Mouse (Mus musculus) fibroblast of lung, adult 2 months (primary cell): ENCODE data around the gene Cdh23.
A peak's percentile ranks its signal among the peaks of the same experiment; 100 is the strongest.

Source experiments
- DNase-seq: peaks from one replicate; pipeline ENCODE4 v3.0.0-alpha.2; 2011; ENCODE audit warnings: low read depth

The Cdh23 gene

DNA sequence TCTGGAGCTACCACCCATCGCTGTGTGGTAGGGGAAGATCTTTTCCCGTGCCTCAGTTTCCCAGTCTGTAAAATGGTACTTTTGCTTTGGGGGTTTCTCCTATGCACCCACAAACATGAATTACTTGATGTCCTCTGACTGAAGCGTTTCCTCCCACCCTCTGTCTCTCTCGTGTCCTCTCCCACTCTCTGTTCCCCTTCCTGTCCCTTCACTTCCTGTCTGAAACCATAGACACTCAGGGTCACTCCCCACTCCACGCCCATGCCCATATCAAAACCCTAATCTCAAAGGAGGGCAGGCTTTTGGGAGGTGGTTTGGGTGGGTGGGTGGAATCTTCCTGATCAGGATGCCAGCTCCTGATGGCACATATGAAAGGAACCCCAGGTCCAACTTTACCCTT lies 221.7 kb downstream of the Cdh23 start:
- DNase-seq, result no peak

DNA sequence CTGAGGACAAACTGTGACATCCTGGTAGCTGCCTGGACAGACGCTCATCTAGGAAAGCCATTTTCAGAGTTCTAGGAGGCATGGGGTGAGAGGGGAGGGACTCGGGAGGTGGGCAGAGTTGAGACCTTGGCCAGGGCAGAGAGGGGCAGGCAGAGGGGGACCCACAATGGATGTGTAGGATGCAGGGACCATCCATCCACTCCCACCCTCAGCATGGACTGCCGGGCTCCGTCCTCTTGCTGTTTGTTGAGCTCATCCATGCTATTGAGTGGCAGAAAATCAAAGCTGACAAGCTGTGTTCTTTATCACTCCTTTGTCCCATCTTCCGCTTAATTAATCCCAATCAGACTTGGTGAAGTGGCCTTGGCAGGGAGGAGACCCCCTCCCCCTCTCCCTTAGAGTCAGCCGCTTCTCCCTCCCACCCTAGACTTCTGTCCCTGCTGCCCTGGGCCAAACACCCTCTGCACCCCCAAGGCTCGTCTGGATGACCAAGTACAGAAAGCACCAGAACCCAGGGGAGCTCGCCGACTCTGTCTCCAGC lies 222.4 kb downstream of the Cdh23 start:
- DNase-seq, result no peak

DNA sequence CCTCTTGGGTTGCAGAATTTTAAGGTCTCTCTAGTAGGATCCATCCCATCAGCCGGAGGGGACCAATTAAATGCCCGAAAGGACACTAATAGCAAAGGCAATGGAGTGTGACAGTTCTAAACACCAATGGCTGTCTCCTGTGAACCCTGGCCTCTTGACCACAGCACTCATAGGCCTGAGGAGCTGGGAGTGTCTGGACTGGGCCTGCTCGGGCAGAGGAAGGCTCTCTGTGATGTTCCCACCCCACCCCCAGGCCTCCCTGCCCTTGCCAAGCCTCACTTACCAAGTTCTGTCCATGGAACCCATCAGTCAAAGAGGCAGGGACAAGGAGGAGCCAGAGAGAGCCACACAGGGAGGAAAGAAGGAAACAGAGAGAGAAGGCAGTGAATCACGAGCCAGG lies 228.5 kb downstream of the Cdh23 start:
- no peak for DNase-seq

DNA sequence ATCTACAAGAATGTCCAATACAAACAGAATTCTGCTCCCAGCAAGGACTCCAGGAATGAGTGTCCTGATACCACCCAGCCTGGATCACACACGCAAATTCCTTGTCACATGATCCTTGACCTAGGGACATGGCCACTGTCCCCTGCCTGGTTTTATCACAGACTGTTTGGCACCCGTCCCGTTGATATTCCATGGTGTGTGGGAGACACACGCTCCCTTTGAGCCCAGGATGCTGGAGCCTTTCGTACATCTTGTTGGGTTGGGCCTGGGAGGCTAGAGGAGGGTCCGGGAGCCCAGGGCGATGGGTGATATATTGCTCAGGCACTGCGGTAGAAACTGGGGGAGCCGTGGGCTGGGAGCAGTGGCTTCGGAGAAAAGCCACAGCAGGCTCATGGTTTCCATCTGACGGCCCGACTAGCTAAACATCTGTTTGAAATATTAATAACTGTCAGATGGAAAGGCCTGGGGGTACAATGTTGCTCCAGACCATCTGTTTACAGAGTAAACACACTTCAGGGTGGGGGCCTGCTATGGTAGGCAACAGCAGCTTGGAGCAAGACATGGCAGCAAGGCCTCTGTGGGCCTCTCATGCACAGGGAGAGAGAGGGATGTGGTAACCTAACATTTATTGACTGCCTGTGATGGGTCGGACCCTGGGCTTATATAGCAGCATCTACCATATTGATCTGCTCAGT lies 232.2 kb downstream of the Cdh23 start:
- DNase-seq, result no peak

DNA sequence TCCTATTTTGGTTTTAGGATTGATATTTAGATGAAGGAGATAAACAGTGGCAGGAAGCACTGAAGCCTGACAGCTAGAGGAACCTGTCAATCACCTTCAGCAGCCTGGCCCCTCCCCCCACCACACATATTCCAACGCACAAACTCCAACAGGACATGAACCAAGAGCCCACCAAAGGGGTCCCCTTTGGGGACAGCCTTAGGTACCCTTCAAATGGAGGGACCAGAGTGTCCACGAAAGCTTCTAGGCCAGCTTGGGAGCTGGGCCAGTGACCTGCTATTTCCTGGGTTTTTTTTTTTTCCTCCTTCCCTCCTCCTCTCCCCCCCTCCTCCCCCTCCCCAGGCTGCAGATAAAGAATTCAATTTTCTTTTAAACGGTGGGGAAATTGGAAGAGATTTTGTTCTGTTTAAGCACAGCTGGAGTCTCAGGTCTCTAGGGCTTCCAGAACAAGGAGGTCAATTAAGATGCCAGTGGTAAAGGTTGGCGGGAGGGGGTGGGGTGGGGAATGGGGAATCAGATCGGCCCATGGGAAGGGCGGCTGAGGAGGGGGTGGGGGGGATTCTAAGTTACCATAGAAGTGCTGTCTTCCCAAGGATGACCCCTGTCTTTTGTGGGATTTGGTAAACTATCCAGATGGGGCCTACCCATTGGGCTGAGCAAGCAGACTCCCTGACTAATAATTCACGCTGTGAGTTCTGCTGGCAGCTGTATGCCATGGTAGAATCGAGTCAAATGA lies 239.5 kb downstream of the Cdh23 start:
- no peak for DNase-seq

DNA sequence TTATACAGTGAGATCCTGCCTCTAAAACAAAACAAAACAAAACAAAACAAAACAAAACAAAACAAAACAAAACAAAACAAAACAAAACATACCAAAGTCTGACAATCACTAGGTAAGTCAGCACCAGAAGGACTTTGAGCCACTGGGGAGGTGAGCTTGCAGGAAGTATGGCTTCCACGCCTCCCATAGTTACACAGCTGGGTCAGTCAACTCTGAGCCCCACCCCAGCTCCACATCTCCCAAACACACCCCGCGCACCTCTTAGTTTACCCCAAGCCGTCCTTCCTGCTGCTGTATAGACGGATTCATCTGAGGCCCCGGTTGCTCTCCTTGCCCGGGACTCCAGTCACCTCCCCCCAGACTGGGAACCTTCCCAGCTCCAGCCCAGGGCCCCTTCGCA lies 241.1 kb downstream of the Cdh23 start:
- DNase-seq, result no peak

DNA sequence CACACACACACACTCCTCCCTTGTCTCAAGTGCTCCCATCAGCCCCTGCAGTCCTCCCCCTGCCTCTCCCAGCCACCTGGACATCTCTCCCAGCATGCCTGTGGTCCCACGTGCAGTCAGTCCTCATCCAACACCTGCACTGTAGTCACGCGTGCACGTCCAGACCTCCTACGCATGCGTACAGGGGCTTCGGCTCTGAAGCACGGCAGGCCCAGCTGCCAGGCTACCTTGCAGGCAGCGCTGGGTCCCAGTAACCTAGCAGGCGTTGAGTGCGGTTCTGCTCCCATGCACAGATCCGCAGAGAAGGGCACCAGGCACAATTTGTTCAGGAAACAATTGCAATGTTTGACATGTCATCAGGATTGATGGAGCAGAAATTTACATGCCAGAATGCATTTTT lies 249.1 kb downstream of the Cdh23 start:
- DNase-seq, result no peak

DNA sequence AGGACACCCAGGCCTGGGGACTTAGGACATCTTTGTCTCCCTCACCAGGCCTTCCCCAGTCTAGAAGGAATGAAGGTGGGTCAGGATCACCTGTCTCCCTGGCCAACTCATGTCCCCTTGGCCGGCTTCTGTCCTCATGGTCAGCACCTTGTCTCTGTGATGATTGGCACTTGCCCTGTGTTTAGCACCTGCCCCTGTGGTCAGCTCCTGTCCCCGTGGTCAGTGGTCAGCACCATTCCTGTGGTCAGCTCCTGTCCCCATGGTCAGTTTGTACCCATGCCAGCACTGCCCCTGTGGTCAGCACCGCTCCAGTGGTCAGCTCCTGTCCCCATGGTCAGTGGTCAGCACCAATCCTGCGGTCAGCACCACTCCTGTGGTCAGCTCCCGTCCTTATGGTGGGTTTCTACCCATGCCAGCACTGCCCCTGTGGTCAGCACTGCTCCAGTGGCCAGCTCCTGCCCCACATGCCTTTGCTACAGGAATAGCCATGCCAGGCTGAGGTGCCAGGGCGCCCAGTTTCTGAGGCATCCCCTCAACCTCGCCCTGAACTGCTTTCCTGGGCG lies 251.2 kb downstream of the Cdh23 start:
- no peak for DNase-seq

DNA sequence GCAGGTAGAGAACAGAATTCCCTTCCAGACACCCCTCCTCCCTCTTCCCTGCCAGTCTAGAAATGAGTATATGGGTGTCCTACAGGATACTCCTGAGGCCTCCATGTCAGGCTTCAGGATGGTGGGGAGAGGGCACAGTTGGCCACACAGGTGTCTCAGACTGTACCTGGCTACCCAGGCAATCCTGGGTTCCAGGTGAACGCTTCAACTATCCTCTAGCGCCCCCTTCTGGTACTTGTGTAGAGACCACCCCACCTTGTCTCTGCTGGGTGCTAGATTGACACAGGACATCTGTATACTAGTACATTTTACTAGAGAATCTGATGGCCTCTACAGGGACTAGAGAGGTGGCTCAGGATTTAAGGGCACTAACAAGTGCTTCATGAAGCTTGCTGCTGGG lies 253.2 kb downstream of the Cdh23 start:
- no peak for DNase-seq

DNA sequence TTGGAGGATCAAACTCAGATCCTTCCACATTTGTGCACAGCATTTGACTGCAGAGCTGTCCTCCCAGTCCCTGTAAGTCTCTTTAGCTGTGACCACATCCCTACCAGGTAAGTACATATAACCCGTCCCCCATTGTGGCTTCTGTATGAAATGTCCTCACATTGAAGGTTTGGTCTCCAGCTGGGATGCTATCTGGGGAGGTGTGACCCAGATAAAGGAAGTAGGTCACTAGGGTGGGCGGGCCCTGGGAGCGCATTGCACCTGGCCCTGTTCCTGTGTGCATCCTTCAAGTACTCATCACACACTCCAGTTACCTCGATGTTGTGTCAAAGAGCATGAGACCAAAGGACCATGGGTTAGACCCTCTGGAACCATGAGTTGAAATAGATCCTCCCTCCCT lies 254.0 kb downstream of the Cdh23 start:
- no peak for DNase-seq

DNA sequence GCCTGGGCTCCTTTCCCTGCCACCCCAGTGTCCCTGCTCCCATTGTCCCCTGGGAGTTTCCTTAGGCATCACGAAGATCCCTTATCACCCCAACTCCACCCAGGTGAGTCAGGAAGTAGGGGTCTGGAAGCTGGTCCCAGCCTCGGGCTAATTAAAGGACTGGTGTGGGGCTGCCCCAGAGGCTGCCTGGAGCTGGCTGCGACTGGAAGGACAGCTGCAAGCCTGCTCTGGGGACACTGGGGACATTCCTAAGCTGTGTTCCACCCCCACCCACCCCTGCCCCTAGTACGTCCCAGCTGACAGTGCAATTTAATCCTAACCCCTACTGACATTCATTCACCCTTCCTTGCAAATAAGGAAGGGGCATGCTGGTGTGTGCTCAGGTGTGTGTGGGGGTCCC lies 263.6 kb downstream of the Cdh23 start:
- no peak for DNase-seq

DNA sequence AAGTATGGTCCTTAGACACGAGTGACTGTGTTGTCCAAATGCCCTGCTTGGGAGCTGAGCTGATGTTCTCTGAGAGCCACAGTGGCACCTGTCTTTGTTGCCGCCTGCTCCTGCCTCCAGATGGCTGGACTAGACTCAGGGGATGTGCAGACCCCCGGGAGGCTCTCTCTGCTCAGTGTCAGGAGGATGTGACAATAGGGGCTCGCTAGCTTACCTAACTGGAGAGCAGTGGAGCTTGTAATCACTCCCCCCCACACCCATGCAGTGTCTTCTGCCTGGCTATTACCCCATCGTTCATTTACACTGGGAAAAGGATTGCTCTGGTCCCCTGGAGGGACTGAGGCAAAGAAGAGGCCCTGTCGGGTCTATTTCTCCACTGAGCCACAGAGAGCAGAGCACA lies 265.7 kb downstream of the Cdh23 start:
- DNase-seq, result no peak

DNA sequence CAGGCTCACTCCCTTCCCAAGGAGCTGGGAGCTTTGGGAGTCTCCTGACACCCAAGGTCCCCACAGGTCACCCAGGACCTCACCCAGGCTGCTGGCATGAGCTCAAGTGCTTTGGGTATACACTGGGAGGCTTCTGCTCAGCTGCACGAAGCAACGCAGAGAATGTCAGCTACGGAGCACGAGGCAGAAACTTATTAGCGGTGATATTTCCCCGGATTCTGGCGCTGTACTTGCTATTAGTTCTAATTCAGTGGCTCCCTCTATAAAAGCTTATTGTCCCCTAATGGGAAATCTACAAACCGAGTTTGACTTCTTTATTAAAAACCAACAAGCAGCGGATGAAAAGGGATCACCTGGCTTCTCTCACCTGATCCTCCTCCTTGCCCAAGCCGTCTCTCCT lies 266.3 kb downstream of the Cdh23 start:
- no peak for DNase-seq

DNA sequence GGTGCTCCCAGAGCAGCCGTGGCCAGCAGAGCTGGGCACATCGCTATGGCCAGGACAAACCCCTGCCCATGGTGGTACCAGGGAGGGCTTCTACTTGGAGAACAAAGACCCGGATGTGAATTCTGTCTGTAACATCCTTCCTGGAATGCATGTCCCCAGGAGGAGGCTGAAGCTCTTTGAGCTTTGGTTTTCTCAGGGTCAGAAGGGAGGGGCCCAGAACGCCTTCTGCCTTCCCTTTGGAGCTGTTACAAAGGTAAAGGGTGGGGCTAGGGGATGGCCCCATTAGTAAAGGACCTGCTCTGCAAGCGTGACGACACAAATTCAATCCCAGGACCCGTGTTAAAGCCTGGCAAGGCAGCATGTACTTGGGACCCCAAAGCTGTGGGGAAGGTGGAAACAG lies 273.5 kb downstream of the Cdh23 start:
- no peak for DNase-seq

DNA sequence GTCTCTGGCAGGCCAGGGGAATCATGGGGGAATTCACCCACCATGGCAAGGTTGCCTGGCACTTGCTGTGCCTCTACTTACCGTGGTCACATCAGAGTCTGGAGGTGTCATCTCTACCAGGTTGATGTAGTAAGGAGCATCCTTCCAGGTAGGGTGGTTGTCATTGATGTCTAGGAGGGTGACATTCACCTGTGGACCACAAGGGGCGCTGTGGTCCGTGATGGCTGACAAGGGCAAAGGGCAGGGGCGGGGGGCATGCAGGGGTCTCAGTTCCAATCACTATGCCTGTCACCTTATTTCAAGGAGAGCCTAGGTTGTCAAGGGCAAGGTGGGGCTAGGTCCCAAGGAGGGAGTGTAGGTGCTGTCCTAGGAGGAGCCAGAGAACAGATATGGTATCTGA lies 276.7 kb downstream of the Cdh23 start:
- no peak for DNase-seq

DNA sequence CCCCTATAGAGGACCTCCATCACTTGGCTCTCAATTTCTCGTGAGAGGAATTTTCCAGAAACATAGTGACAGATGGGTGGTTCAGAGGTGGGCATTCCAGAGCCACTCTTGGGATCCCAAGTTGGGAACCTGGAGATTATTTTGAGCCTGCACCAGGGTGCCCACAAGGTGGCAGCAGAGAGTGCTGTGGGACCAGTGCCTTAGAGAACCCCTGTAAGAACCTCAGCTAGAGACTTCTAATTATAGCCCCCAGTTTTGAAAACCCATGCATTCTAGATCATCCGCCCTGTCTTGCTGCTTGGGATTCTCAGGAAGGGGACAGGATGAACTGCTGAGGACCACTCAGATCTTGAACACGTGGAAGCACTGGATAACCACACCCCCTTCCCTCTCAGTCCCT lies 278.2 kb downstream of the Cdh23 start:
- DNase-seq, result no peak

DNA sequence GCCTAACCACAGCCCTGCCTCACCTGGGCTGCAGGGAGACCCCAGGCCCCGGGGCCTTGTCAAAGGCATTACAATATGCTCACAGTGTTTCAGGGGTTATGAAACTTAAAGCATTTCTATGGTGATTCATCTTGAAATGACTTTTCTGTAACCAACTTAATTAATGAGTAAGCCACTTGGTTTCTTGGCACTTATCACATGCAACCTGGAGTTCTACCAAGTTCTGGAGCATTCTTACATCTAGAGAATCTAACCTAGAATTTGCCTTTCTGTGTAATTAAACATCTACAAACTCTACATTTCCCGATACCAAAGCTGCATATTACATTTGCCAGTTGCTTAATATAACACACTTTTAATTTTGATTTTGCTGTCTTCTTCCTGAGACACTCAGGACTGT lies 279.2 kb downstream of the Cdh23 start:
- DNase-seq, result peak; percentile 46

DNA sequence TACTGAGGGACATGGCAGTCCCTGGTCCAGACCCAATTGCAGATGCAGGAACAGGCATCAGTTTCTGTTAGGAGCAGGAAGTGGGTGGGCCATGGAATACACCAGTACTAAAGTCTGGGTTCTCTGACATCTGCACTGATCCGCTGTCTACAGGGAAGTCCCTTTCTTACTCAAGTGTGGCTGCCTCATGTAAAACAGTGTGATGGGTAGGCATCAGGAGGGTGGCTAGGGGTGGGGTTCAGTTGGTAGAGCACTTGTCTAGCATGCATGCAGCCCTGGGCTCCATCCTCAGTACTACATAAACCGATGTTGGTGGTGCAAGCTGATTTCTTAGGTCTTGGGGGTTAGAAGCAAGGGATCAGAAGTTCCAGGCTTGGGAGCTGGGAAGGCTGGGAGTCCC lies 282.5 kb downstream of the Cdh23 start:
- no peak for DNase-seq

DNA sequence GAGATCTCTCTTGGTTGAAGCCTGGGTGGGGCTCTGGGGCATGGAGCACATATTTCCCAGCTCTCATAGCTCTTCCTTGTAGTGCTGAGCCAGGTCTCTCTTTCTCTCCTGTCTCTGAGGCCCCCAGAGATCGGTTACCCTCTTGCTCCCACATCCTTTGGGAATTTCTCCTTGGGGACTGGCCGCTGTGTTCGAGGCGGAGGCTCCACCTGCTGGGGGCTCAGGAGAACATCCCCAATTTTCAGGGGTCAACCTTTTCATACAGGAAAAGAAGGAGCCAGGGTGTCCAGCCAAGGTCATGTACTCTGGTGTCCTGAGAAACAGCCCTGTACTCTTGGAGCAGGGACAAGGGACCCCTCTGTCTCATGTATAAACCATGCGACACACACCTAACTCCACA lies 284.5 kb downstream of the Cdh23 start:
- DNase-seq, result no peak

DNA sequence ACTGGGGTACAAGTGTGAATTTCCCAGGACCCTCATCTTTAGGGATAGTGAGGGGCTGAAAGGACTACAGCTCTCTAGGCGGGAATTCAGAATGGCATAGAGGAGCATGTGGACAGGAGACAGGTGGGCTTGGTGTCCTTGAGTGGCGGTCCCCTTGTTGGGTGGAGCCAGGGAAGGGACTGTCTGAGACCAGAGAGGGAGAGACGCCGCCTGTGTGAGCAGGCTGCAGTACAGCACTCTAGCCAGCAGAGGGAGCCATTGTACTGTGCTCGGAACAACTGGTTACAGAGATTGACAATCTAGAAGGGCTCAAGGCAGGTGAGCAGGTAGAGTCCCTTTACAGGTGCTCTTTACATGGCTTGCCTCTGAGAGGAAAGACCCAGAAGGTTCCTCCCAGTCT lies 288.5 kb downstream of the Cdh23 start:
- no peak for DNase-seq

DNA sequence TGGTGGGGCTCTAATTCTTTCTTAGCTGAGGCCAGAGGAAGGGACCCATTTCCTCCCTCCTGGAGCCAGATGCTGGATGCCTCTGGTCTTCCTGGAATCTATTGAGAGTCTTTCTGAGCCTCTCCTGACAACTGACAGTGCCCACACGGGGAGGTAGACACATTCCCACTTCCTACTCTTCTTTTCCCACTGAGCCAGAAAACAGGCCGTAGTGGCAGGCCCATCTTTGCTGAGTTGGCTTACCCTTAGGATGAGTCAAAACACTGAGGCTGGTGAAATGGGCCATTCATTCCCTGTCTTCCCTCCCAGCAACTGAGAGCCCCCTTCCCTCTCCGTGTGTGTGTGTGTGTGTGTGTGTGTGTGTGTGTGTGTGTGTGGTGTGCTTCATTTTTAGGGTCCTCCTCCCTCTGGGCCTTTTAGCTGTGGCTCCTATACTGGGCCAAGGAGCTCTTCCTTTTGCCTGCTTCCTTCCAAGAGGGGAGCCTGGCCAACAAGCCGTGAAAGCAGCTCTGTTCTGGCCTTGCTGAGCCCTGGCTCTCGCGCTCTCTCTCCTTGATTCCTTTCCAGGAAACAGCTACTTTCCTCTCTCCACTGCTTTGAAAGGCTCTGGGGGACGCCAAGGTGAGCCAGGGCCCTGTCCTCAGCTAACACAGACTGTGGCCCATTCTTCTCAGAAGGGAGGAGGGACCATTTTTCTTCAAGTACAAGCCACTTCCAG lies 290.7 kb downstream of the Cdh23 start:
- DNase-seq, result peak; percentile 72

DNA sequence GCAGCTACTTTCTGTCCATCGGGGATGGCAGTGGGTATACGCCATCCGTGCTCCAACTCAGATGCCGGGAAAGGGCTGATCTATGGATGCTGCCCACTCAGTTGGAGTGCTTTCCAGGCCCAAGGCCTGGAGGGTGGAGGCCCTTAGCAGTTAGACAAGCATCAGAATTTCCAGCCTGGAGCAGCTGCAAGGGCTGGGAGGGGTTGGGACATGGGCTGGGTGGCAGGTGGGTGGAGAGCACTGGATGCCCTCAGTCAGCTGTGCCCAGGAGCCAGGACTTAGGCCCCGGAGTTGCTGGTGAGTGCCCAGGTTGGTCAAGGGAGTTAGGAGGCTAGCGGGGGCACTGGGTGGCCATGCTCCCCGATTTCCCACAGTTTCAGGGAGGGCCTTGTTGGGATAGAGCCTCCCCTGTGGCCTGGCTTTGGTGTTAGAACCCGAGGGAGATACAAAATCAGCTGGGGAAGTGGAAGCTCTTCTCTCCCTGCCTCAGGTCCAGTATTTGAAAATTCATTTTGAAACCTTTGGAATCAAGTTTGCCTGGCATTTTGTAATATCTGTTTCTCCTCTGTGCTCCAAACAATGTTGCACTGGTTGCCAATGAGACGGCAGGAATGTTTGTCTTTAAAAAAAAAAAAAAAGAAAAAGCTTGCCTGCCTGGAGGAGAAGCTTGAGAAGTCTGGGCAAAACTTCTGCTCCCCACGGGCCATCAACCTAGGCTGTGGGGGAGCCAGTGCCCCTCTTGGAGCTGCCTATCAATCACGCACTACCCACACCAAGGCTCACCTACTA lies 295.6 kb downstream of the Cdh23 start:
- DNase-seq, result no peak
